Mouse (Mus musculus): ENCODE measurements around the gene Tnnt3. TPM values are rescaled to one million over a fixed set of nuclear protein-coding genes. Genes with fewer than 3 reads are reported as not detected.
A peak's percentile ranks its signal among the peaks of the same experiment; 100 is the strongest.

Tnnt3 gene
- total RNA-seq, 1 experiment from 2014 or later, result 0.55 TPM

DNA sequence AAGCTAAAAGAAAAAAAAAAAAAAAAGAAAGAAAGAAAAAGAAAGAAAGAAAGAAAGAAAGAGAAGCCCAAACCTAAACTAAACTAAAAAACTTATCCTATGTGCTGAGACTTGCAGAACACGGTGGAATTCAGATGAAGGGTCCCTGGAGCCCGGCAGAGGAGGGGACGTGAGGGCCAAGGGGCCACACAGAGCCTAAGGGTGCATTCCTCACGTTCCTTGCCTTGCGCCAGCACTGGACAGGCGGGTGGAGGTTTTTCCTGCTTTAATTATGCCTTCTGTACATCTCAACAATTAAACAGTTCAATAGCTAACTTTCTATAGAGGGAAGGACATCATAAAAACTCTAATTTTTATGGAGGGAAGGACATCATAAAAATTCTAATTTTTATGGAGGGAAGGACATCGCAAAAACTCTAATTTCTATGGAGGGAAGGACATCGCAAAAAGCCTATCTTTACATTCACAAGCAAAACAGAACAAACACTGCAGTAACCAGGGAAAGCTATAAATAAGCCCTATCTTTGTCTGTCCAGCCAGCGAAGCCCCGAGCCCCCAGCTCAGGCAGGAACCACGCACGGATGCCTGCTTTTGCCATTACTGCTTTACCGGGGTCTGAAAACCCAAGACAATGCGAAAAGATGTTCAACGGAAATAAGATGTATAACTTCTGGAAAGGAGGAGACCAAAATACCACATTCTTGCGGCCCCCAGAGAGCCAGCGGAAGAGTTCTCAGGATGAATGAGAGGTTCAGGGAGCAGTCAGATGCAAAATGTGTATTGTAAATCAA lies 24.8 kb downstream of the Tnnt3 start:
- ATAC-seq (replicated peaks in 1 of 2; ENCODE audit: insufficient read depth in 1 of 2, low FRiP score in 2 of 2, low TSS enrichment in 1 of 2, low read depth in 1 of 2, poor library complexity in 2 of 2, severe bottlenecking in 2 of 2), result no peak

DNA sequence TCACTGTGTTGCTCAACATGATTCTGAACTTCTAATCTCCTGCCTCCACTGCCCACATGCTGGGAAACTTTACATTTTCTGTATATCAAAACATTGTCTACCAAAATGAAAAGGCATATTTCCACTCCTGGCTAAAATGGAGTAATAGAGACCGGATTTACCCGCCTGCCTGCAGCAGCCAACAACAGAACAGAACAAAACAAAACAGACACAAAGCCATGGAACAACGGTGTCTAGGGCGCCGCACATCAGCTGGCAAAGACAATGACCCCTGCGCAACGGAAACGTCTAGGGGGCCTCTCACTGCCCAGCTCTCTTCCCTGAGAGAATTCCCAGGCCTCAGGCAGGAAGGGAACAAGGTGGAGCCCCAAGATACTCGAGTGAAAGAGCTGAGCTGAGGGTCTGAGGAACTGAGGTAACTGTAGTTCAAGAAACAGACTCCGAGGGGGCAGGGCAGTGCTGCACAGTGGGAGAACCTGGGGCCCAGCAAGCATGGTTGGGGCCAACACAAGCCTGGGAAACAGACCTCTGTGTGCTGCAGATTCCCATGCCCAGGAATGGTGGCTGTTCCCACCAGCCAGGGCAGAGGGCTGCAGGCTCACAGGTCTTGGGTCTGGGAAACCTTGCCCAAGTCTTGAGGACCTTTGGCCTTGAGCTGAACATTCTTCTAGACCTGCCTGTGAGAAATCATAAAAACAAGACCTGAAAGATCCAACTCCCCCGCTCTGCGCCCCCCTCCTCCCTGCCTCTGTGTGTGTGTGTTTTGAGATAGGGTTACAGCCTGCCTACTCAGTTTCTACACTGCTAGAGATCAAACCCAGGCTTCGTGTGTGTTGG lies 26.9 kb downstream of the Tnnt3 start:
- no peak for ATAC-seq (replicated peaks in 1 of 2; ENCODE audit: insufficient read depth in 1 of 2, low FRiP score in 2 of 2, low TSS enrichment in 1 of 2, low read depth in 1 of 2, poor library complexity in 2 of 2, severe bottlenecking in 2 of 2)

DNA sequence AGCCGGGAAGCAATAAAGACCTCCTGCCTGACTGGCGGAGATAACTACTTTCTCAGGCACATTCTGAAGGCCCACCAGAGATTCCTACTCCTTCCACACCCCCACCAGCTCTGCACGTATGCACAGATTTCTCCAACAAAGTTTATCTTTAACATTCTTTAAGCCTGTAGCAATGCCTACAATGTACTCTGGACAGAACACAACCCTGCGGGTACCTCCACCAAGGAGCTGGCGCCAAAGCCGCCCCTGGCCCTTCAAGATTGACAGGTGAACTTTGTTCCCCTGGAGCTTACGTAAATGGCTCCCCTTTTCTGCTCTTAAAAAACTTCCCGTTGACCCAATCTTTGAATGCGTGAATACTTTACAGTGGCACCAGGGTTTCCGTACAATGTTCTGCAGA lies 30.7 kb downstream of the Tnnt3 start:
- ATAC-seq (replicated peaks in 1 of 2; ENCODE audit: insufficient read depth in 1 of 2, low FRiP score in 2 of 2, low TSS enrichment in 1 of 2, low read depth in 1 of 2, poor library complexity in 2 of 2, severe bottlenecking in 2 of 2), result no peak

- ATAC-seq (replicated peaks in 1 of 2; ENCODE audit: insufficient read depth in 1 of 2, low FRiP score in 2 of 2, low TSS enrichment in 1 of 2, low read depth in 1 of 2, poor library complexity in 2 of 2, severe bottlenecking in 2 of 2), result no peak
These were observed 33.4 kb downstream of the Tnnt3 start for GRCm38 (mm10) chr7:142531973-142532521.

DNA sequence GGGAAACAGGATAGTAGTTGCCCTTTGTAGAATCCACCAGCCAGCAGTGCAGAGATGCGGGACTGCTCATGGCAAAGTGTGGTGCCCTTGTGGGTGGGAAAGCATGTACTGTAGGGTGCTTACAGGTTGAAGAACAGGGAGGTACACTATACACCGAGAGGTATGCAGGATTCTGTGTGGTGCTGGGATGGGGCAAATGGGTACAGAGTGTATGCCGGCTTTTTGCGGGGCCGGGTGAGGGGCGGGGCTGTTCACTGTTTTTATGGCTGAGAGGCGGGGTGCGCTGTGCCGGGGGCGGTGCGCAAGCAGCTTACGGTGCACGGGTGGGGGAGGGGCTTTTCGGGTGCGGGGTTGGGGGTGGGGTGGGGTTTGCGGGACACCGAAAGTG lies 34.0 kb downstream of the Tnnt3 start, which contains the start of gene Mrpl23:
Gene Mrpl23, plus strand, starts transcription at position 16 of the 388 bp plus-strand sequence.
- no peak; a peak in 1 of 4 replicates for ATAC-seq (replicated peaks in 1 of 2; ENCODE audit: insufficient read depth in 1 of 2, low FRiP score in 2 of 2, low TSS enrichment in 1 of 2, low read depth in 1 of 2, poor library complexity in 2 of 2, severe bottlenecking in 2 of 2)

- peak; percentile 46 to 75 for ATAC-seq (replicated peaks in 1 of 2; ENCODE audit: insufficient read depth in 1 of 2, low FRiP score in 2 of 2, low TSS enrichment in 1 of 2, low read depth in 1 of 2, poor library complexity in 2 of 2, severe bottlenecking in 2 of 2)
These were observed 34.6 kb downstream of the Tnnt3 start for GRCm38 (mm10) chr7:142533059-142533855.

DNA sequence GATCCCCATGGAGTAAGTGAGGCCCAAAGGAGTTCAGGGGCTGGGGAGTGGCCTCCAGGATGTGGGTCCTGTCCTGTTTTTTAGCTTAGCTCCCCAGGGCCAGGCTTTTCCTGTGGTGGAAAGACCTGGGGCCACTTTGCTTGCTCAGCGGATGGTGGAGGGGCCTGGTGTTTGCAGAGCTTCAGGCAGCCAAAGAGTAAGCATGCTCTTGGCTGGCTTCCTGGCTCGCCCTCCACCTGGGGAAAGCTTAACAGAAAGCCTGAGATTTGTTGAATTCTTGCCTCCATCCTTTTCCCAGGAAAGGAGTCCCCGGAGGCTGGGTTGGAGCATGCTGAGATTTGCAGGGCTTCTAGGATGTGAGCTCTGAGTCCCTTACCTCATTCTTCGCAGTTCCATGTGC lies 36.5 kb downstream of the Tnnt3 start:
- ATAC-seq (replicated peaks in 1 of 2; ENCODE audit: insufficient read depth in 1 of 2, low FRiP score in 2 of 2, low TSS enrichment in 1 of 2, low read depth in 1 of 2, poor library complexity in 2 of 2, severe bottlenecking in 2 of 2), result no peak

DNA sequence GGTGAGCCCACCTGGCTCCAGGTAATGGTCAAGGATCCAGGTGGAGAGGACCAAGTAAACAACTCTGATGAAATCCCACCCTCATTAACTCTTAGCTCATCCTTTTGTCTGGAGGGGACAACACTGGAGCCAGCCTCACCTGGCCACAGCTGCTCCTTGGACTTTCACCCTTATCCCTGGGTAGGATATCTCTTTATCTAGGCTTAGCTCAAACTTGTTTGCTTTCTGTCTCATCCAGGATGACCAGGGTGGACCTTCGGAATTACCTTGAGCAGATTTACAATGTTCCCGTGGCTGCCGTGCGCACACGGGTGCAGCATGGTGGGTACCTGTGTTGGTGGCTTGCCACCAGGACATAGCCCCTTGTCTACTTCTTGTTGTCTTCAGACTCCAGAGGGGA lies 37.2 kb downstream of the Tnnt3 start:
- ATAC-seq (replicated peaks in 1 of 2; ENCODE audit: insufficient read depth in 1 of 2, low FRiP score in 2 of 2, low TSS enrichment in 1 of 2, low read depth in 1 of 2, poor library complexity in 2 of 2, severe bottlenecking in 2 of 2), result no peak

DNA sequence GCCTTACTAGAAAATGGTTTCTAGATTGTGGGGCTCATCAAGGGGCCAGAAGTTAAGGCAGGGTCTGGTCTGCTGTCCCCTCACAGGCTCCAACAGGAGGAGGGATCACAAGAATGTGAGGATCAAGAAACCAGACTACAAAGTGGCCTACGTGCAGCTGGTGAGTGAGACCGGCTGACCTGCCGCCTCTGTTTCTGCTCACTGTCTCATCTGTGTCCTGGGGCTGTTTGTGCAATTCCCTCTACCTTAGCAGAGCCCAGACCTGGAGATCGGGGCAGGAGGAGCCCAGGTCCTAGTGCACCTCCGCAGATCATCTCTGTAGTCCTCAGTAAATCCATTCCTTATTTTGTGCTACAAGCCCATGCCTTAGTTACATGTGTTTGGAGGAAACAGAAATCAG lies 38.5 kb downstream of the Tnnt3 start:
- no peak for ATAC-seq (replicated peaks in 1 of 2; ENCODE audit: insufficient read depth in 1 of 2, low FRiP score in 2 of 2, low TSS enrichment in 1 of 2, low read depth in 1 of 2, poor library complexity in 2 of 2, severe bottlenecking in 2 of 2)

DNA sequence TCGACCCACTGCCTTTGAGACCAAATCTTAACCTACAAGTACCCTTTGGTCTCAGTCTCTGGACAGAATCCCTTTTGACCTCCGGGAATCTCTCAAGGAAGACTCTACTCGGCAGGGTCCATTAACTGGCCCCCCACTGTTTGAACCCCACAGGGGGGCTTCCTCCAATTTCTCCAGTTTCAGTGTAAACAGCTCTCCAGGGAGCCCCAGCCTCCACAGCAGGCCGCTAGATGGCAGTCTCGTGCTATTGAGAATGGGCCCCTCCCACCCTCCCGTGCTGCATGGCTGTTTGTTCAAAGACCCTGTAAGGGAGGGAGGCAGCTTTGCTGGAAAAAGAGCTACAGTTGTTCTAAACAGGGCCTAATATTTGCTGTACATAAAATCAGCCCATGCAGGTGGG lies 39.2 kb downstream of the Tnnt3 start:
- peak in 1 of 2 experiments; percentile 43; a peak in 1 of 4 replicates for ATAC-seq (replicated peaks in 1 of 2; ENCODE audit: insufficient read depth in 1 of 2, low FRiP score in 2 of 2, low TSS enrichment in 1 of 2, low read depth in 1 of 2, poor library complexity in 2 of 2, severe bottlenecking in 2 of 2)

DNA sequence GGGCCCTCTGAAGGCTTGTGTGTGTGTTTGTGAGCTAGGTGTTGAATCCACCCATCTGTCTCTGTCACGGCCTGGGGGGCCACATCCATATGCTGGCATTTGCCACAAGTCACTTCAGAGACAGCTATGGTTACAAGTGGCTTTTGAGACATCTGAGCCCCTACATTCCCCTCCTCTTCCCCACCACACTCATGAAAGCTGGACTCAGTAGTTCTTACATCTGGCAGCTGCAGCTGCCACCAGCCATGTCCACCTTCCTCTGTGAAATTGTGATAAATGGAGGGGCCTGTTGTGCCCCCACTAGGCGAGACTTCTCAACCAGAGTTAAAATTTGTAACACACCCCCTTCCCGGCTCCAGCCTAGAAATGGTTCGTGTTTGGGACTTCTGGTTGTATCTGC lies 39.7 kb downstream of the Tnnt3 start:
- ATAC-seq (replicated peaks in 1 of 2; ENCODE audit: insufficient read depth in 1 of 2, low FRiP score in 2 of 2, low TSS enrichment in 1 of 2, low read depth in 1 of 2, poor library complexity in 2 of 2, severe bottlenecking in 2 of 2), result no peak

DNA sequence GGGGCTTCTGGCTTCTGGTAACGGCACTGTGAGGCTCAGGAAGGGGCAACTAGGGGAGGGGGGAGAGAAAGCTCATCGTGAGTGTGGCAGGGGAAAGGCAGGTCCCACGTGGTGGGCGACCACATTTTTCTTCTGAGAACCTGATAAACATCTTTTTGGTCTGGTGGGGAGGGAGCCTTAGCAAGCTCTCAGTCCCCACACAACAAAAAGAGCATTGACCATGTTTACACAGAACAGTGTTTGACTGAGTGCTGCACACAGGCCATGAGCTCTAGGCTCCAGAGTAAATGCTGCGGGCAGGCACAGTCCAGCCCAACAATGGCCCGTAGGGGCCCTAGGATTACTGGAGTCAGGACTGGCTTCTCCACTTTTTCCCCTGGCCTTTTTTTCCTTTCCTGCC lies 40.1 kb downstream of the Tnnt3 start:
- ATAC-seq (replicated peaks in 1 of 2; ENCODE audit: insufficient read depth in 1 of 2, low FRiP score in 2 of 2, low TSS enrichment in 1 of 2, low read depth in 1 of 2, poor library complexity in 2 of 2, severe bottlenecking in 2 of 2), result no peak

GRCm38 (mm10) chr7:142539828-142540227 lies 41.2 kb downstream of the Tnnt3 start:
- no peak for ATAC-seq (replicated peaks in 1 of 2; ENCODE audit: insufficient read depth in 1 of 2, low FRiP score in 2 of 2, low TSS enrichment in 1 of 2, low read depth in 1 of 2, poor library complexity in 2 of 2, severe bottlenecking in 2 of 2)

GRCm38 (mm10) chr7:142542771-142543303 lies 44.2 kb downstream of the Tnnt3 start:
- no peak for ATAC-seq (replicated peaks in 1 of 2; ENCODE audit: insufficient read depth in 1 of 2, low FRiP score in 2 of 2, low TSS enrichment in 1 of 2, low read depth in 1 of 2, poor library complexity in 2 of 2, severe bottlenecking in 2 of 2)

DNA sequence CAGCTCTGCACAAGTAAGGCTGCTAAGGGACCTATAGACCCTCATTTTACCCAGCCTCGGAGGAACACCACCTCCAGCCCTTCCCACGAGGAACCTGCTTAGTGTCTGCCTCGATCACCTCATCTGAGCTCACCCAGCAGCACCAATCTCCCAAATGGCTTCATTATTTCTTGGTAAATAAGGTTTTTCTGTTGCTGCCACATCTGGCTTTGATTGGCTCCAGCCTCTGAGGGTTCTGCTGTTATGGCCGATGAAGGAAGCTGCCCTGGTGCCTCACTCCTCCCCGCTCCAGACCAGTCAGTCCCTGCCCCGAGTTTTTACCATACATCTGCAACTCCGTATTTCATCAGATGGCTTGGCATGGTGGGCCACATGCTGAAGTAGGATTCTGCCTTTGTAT lies 47.3 kb downstream of the Tnnt3 start:
- ATAC-seq (replicated peaks in 1 of 2; ENCODE audit: insufficient read depth in 1 of 2, low FRiP score in 2 of 2, low TSS enrichment in 1 of 2, low read depth in 1 of 2, poor library complexity in 2 of 2, severe bottlenecking in 2 of 2), result no peak

- no peak for ATAC-seq (replicated peaks in 1 of 2; ENCODE audit: insufficient read depth in 1 of 2, low FRiP score in 2 of 2, low TSS enrichment in 1 of 2, low read depth in 1 of 2, poor library complexity in 2 of 2, severe bottlenecking in 2 of 2)
These were observed 49.2 kb downstream of the Tnnt3 start for GRCm38 (mm10) chr7:142547874-142548273.

DNA sequence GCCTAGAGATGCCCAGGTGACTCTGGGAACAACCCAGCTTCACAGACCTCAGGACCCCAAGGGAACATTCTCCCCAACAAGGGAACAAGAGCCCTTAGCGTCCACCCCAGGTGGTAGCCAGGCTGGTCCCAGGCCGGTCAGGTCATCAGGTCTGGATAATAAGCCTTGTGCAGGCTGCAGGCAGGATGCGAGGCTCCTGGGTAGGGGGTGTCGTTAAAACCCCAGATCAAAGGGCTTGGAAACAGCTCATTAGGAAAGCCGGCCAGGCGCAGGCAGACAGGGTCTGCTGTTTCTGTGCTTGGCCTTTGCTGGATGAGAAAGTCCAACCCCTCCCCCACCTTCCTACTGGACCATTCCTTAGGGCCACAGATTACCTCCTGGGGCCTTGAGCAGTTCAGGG lies 50.1 kb downstream of the Tnnt3 start:
- no peak for ATAC-seq (replicated peaks in 1 of 2; ENCODE audit: insufficient read depth in 1 of 2, low FRiP score in 2 of 2, low TSS enrichment in 1 of 2, low read depth in 1 of 2, poor library complexity in 2 of 2, severe bottlenecking in 2 of 2)

All from hematopoietic stem cell, adult 5-6 weeks (primary cell).